Mouse (Mus musculus) lung, adult 2 months (tissue): ENCODE data around the gene Slc35b1. TPM values are rescaled to one million over a fixed set of nuclear protein-coding genes. Genes with fewer than 3 reads are reported as not detected.

Experiments
- DNase-seq: peaks from one replicate; pipeline ENCODE4 v3.0.0; 2022
- H3K4me1 ChIP-seq: fragments of 200-500 bp; 2 replicates; pipeline ENCODE4 v1.6.1; 2011; ENCODE audit warnings: low read length; ENCODE audit not compliant: control insufficient read depth, insufficient read depth
- H3K4me3 ChIP-seq: fragments of 200-500 bp; replicated peaks from 2 replicates; pipeline ENCODE3; 2011; ENCODE audit warnings: low read depth, mild to moderate bottlenecking, control low read depth, low read length; ENCODE audit errors: extremely low read depth
- CTCF ChIP-seq: fragments of 200-500 bp; IDR thresholded peaks from 2 replicates; pipeline ENCODE4 v1.5.1; 2011; ENCODE audit warnings: mild to moderate bottlenecking, low read length, control low read depth; ENCODE audit not compliant: insufficient read depth
- POLR2A ChIP-seq: fragments of 200-500 bp; IDR thresholded peaks from 2 replicates; pipeline ENCODE4 v1.6.1; 2011; ENCODE audit warnings: low read depth, mild to moderate bottlenecking, control low read depth, low read length, borderline replicate concordance; ENCODE audit errors: extremely low read depth
- WGBS: fragments of 180-500 bp; shearing (Covaris S2); methylation state at CpG from one replicate; pipeline ENCODE4 v1.1.7; 2018; 5-methylcytosine and 5-hydroxymethylcytosine counted together
- polyA plus RNA-seq: library from polyadenylated mRNA; depleted of rRNA; stranded (reverse); fragments of >200 nt; gene quantifications from 2 replicates; pipeline ENCODE4 v1.2.3, GENCODE M21; 2012; rRNA removed

Slc35b1 gene
- polyA plus RNA-seq, 1 experiment: 80.9 TPM

- Histone ChIP-seq H3K4me1 (peaks cover 7% of the 10 kb centered on the region), H3K4me3 (no peak overlapping the region)
- no peak for DNase-seq
- TF ChIP-seq POLR2A (no peak), CTCF (no peak)
Observed at GRCm38 (mm10) chr11:95415931-95416330, 31.4 kb downstream of the Slc35b1 start.

- peaks cover 7% of the 10 kb centered on the region for H3K4me1 ChIP-seq
- H3K4me3 ChIP-seq: no peak overlapping the region
- no peak for DNase-seq
- TF ChIP-seq POLR2A (no peak), CTCF (no peak)
- WGBS: 65% methylated on average over 5 of the region's 5 CpGs
Observed at GRCm38 (mm10) chr11:95417341-95417740, 32.8 kb downstream of the Slc35b1 start.

GRCm38 (mm10) chr11:95420880-95421435 lies 36.5 kb downstream of the Slc35b1 start:
- Histone ChIP-seq H3K4me3 (no peak overlapping the region), H3K4me1 (peaks cover 5% of the 10 kb centered on the region)
- no peak for DNase-seq
- 49% methylated on average over 2 of the region's 2 CpGs for WGBS
- TF ChIP-seq POLR2A (no peak), CTCF (no peak)

- TF ChIP-seq POLR2A: no peak
- peak; percentile 25; the same call in 1 of the 2 replicates for TF ChIP-seq CTCF
- 79% methylated on average over 3 of the region's 3 CpGs for WGBS
- DNase-seq: no peak
- no peak overlapping the region for H3K4me3 ChIP-seq
- no peaks in the 10 kb centered on the region for H3K4me1 ChIP-seq
Observed at GRCm38 (mm10) chr11:95423505-95423904, 39.0 kb downstream of the Slc35b1 start.

- no peak overlapping the region for H3K4me3 ChIP-seq
- DNase-seq: no peak
- no peak for TF ChIP-seq CTCF
- no peak for TF ChIP-seq POLR2A
- WGBS: 65% methylated on average over 2 of the region's 2 CpGs
- peaks cover 7% of the 10 kb centered on the region for H3K4me1 ChIP-seq
Observed at GRCm38 (mm10) chr11:95431344-95431743, 46.9 kb downstream of the Slc35b1 start.

- TF ChIP-seq CTCF (peak; percentile 72), POLR2A (no peak)
- Histone ChIP-seq H3K4me3 (no peak overlapping the region), H3K4me1 (peaks cover 7% of the 10 kb centered on the region)
- WGBS: 89% methylated on average over 2 of the region's 2 CpGs
- peak; percentile 50 for DNase-seq
Observed at GRCm38 (mm10) chr11:95432194-95432593, 47.7 kb downstream of the Slc35b1 start.

Other genes starting within 250 kb of the Slc35b1 start
- 0.20 and 0.50 TPM in 2 replicates for gene Dlx4, start 238.4 kb upstream of the Slc35b1 start, polyA plus RNA-seq
- gene Tac4, start 123.2 kb upstream of the Slc35b1 start, polyA plus RNA-seq: 0.09 and 0.12 TPM in 2 replicates
- gene Kat7, start 74.4 kb upstream of the Slc35b1 start, polyA plus RNA-seq: 21.5 and 37.2 TPM in 2 replicates
- gene Fam117a, start 47.7 kb upstream of the Slc35b1 start, polyA plus RNA-seq: 55.8 and 59.8 TPM in 2 replicates
- 70.1 and 125 TPM in 2 replicates for gene Spop, start 29.4 kb downstream of the Slc35b1 start, polyA plus RNA-seq
- 6.6 and 9.2 TPM in 2 replicates for gene Nxph3, start 129.9 kb downstream of the Slc35b1 start, polyA plus RNA-seq
- 1.9 TPM in 2 replicates for gene Ngfr, start 203.0 kb downstream of the Slc35b1 start, polyA plus RNA-seq